Mouse (Mus musculus) embryonic facial prominence, embryonic 12.5 days (tissue): ENCODE data around the gene Fzd2. TPM values are rescaled to one million over a fixed set of nuclear protein-coding genes. Genes with fewer than 3 reads are reported as not detected.
A peak's percentile ranks its signal among the peaks of the same experiment; 100 is the strongest.

Experiments
- ATAC-seq: fragments of 200-750 bp; cut with Nextera tagmentation; 2 replicates; pipeline ENCODE4 v1.8.0; 2017; ENCODE audit not compliant: insufficient number of reproducible peaks, insufficient read depth, low FRiP score, low TSS enrichment
- H3K27ac ChIP-seq: fragments of 300-500 bp; sonication (generic); 2 replicates; pipeline ENCODE4 v1.5.1; 2016; ENCODE audit warnings: mild to moderate bottlenecking
- H3K27me3 ChIP-seq: fragments of 300-500 bp; sonication (generic); 2 replicates; pipeline ENCODE4 v1.6.1; 2016; ENCODE audit warnings: mild to moderate bottlenecking, moderate library complexity
- H3K36me3 ChIP-seq: fragments of 300-500 bp; sonication (generic); 2 replicates; pipeline ENCODE4 v1.6.1; 2016; ENCODE audit warnings: mild to moderate bottlenecking
- H3K4me1 ChIP-seq: fragments of 300-500 bp; sonication (generic); 2 replicates; pipeline ENCODE4 v1.6.1; 2016
- H3K4me2 ChIP-seq: fragments of 300-500 bp; sonication (generic); replicated peaks from 2 replicates; pipeline ENCODE4 v1.6.1; 2016; ENCODE audit warnings: mild to moderate bottlenecking, moderate library complexity
- H3K4me3 ChIP-seq: fragments of 300-500 bp; sonication (generic); 2 replicates; pipeline ENCODE4 v1.5.1; 2016; ENCODE audit warnings: mild to moderate bottlenecking
- H3K9ac ChIP-seq: fragments of 300-500 bp; sonication (generic); 2 replicates; pipeline ENCODE4 v1.6.1; 2016; ENCODE audit warnings: mild to moderate bottlenecking, moderate library complexity
- H3K9me3 ChIP-seq: fragments of 300-500 bp; sonication (generic); 2 replicates; pipeline ENCODE4 v1.6.1; 2016; ENCODE audit warnings: mild to moderate bottlenecking, moderate library complexity
- WGBS: fragments of 180-500 bp; shearing (Covaris S2); methylation state at CpG from one replicate; pipeline ENCODE4 v1.1.7; 2016; 5-methylcytosine and 5-hydroxymethylcytosine counted together
- polyA plus RNA-seq: library from polyadenylated mRNA; unstranded; fragments of >200 nt; fragmentation: Nextera tagmentation; extraction: Ambion mirVana; gene quantifications from 2 replicates; pipeline ENCODE4 v1.2.1, GENCODE M21; 2016

Fzd2 gene
- polyA plus RNA-seq, 1 experiment from 2014 or later, result 93.6 TPM

DNA sequence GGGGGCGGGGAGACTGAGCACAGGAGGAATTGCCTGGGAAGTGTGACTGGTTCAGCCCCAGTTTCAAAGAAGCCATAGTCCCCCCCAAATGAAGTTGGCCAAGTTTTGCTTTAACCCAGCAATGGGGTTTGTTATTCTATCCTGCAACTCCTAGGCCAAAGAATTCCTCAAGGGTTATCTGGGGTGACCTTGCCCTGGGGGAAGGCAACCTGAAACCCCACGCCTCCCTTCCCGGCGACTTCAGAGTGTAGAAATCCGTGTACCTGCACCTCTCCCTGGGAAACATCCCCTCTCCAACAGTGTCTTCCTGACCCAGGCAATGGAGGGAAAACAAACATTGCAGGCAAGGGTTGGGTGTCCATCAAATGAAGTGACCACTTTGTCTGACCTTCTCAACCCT is 21.5 kb upstream of the Fzd2 start:
- no peak for ATAC-seq
- Histone ChIP-seq H3K27ac (peak overlapping the region; percentile 76), H3K4me3 (no peak overlapping the region), H3K36me3 (no peaks in the 10 kb centered on the region), H3K9me3 (no peaks in the 10 kb centered on the region), H3K4me2 (peak overlapping the region; percentile 23; the same call in 1 of the 2 replicates), H3K4me1 (peaks cover 46% of the 10 kb centered on the region), H3K9ac (no peak overlapping the region), H3K27me3 (no peaks in the 10 kb centered on the region)
- WGBS, result 14% methylated on average over 5 of the region's 5 CpGs

DNA sequence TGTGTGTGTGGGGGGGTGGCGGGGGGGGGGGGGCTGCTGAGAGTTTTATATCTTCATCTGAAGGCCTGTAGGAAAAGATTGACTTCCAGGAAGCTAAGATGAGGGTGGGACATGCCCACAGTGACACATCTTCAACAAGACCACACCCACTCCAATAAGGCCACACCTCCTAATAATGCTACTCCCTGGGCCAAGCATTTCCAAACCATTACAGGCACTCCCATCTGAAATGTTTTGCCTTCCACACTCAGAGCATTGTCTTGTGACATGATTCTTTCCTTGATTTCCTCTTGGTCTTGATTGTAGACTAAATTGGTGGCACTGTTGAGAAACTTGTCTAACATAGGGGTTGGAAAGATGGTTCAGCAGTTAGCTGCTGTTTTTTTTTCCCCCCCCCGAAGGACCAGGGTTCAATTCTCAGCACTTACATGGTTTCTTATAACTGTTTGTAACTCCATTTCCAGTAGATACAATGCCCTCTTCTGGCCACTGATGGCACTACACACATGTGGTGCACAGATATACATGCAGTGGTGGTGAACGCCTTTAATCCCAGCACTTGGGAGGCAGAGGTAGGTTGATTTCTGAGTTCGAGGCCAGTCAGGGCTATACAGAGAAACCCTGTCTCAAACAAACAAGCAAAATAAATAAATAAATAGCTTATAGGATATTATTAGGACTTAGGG is 17.6 kb upstream of the Fzd2 start:
- no peak overlapping the region for H3K4me2 ChIP-seq
- H3K4me1 ChIP-seq, result peaks cover 20% of the 10 kb centered on the region
- no peak overlapping the region for H3K9ac ChIP-seq
- H3K27ac ChIP-seq, result no peak overlapping the region
- H3K4me3 ChIP-seq, result no peak overlapping the region
- no peak for ATAC-seq
- no peaks in the 10 kb centered on the region for H3K27me3 ChIP-seq
- H3K9me3 ChIP-seq, result no peaks in the 10 kb centered on the region
- no peaks in the 10 kb centered on the region for H3K36me3 ChIP-seq
- 90% methylated on average over 4 of the region's 4 CpGs for WGBS

DNA sequence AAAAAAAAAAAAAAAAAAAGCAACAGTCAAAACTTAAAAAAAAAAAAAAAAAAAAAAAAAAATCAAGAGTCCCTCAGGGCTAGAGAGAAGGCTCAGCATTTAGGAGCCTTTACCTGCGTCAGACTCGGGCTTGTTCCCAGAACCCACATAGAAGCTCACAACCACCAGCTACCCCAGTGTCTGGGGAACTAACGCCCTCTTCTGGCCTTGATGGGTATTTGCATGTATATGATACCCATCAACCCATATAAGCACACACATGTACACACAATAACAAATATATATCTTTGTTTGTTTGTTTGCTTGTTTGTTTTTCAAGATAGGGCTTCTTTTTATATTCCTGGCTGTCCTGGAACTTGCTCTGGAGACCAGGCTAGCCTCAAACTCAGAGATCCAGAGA is 16.6 kb upstream of the Fzd2 start:
- H3K27ac ChIP-seq, result no peak overlapping the region
- WGBS, result 73% methylated on average over 3 of the region's 3 CpGs
- H3K27me3 ChIP-seq, result no peaks in the 10 kb centered on the region
- H3K4me2 ChIP-seq, result no peak overlapping the region
- H3K36me3 ChIP-seq, result no peaks in the 10 kb centered on the region
- no peak overlapping the region for H3K4me3 ChIP-seq
- no peak overlapping the region for H3K9ac ChIP-seq
- H3K4me1 ChIP-seq, result peaks cover 11% of the 10 kb centered on the region
- no peak for ATAC-seq
- no peaks in the 10 kb centered on the region for H3K9me3 ChIP-seq

DNA sequence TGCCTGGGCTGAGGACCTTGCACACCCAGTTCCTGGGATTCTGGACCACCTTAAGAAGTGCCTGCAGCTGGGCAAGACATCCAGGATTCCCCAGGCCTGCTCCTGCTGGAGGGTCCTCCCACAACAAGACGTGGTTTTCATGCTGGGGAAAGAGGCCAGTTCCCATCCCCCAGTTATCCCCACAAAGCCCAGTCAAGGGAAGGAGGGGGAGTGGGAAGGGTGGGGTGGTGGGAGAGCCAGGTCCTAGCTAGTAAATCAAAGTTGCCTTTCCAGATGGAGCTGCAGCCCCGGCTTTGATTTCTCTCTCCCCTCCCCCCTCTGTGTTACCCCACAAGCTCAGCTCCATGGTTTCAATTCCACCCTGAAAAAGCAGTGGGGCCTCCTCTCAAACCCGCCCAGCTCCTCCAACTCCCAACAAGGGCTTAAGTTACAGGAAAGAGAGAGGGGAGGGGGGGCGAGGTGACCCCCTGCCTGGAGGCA is 8.8 kb upstream of the Fzd2 start:
- H3K9ac ChIP-seq, result peak overlapping the region; percentile 21; the same call in 1 of the 2 replicates
- peak; percentile 88 for ATAC-seq
- WGBS, result 0% methylated on average over 4 of the region's 4 CpGs
- no peaks in the 10 kb centered on the region for H3K27me3 ChIP-seq
- H3K27ac ChIP-seq, result peak overlapping the region; percentile 94
- peaks cover 25% of the 10 kb centered on the region for H3K4me1 ChIP-seq
- H3K36me3 ChIP-seq, result no peaks in the 10 kb centered on the region
- H3K4me2 ChIP-seq, result peak overlapping the region; percentile 32
- H3K9me3 ChIP-seq, result no peaks in the 10 kb centered on the region
- no peak overlapping the region; the same call in 1 of the 2 replicates for H3K4me3 ChIP-seq

DNA sequence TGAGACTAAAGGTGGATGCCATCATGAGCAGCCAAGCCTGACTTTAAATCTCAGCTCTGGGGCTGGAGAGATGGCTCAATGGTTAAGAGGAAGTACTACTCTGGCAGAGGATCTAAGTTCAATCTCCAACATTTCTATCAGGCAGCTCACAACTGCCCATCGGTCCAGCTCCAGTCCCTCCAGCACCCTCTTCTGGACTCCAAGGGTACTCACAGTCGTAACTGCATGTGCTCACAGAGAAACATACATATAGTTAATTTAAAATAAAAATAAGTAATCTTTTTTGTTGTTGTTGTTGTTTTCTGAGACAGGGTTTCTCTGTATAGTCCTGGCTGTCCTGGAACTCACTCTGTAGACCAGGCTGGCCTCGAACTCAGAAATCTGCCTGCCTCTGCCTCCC is 4.3 kb upstream of the Fzd2 start:
- no peak overlapping the region for H3K9ac ChIP-seq
- 0 out of 2 replicates have a peak, but pooled peaks cover 3% of the 10 kb centered on the region for H3K27me3 ChIP-seq
- ATAC-seq, result no peak
- no peaks in the 10 kb centered on the region for H3K36me3 ChIP-seq
- no peaks in the 10 kb centered on the region for H3K9me3 ChIP-seq
- peaks cover 24% of the 10 kb centered on the region for H3K4me1 ChIP-seq
- H3K4me3 ChIP-seq, result no peak overlapping the region
- WGBS, result 89% methylated on average over 3 of the region's 3 CpGs
- no peak overlapping the region; the same call in 1 of the 2 replicates for H3K27ac ChIP-seq
- H3K4me2 ChIP-seq, result no peak overlapping the region

DNA sequence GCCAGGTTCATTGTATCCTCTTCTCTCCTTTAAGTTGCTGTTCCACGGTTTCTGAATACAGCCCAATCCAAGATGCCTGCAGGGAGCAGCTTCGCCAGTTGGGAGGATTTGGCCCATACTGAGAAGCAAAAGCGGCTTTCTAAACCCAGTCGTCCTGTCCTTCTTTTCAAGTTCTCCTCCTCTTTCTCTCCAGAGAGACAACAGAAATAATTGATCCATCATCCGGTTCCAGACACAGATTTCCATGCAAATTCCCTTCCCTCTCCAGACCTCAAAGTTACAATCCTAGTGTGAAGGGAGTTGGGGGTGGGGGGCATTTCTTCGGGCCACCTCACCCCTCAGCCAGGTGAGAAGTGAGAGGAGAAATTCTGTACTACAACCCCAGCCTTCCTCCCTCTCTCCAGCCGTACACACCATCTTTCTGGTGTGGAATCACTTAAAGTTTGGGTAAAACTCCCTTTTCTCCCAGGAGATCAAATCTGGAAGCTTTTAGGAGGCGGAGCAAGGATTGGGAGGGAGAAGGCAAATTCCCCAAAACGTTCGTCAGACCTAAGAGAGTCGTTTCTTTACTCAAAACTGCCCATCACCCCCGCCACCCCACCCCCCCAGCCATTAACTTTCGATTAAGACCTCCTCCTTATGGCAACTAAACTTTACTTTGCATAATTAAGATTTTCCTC is 1.2 kb upstream of the Fzd2 start:
- H3K27me3 ChIP-seq, result 0 out of 2 replicates have a peak, but pooled peaks cover 3% of the 10 kb centered on the region
- H3K4me2 ChIP-seq, result peak overlapping the region; percentile 79
- no peaks in the 10 kb centered on the region for H3K9me3 ChIP-seq
- 0 out of 2 replicates have a peak, but pooled peaks cover 8% of the 10 kb centered on the region for H3K4me1 ChIP-seq
- peak overlapping the region; percentile 100 for H3K27ac ChIP-seq
- H3K36me3 ChIP-seq, result peaks cover 7% of the 10 kb centered on the region; the same call in 1 of the 2 replicates
- WGBS, result 2% methylated on average over 13 of the region's 13 CpGs
- peak overlapping the region; percentile 66 for H3K9ac ChIP-seq
- no peak for ATAC-seq
- H3K4me3 ChIP-seq, result peak overlapping the region; percentile 96

DNA sequence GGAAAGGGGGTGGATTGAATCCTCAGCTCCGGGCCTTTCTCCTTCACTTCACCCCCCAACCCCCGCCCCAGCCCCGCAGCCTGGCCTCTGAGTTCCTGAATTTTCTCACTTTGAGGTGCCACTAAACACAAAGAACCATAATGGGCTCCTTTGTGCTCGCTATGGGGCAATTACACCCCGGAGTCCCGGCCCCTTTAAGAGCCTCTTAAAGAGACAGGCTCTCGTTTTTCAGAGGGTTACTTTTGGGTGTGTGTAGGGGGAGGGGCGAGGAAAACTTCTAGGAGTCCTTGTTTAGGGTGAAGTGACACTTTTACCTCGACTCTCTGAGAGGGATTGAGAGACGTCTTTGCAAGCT is 723 bp upstream of the Fzd2 start:
- no peaks in the 10 kb centered on the region for H3K9me3 ChIP-seq
- peak overlapping the region; percentile 66 for H3K9ac ChIP-seq
- H3K4me3 ChIP-seq, result peak overlapping the region; percentile 96
- H3K4me1 ChIP-seq, result peaks cover 11% of the 10 kb centered on the region
- H3K27me3 ChIP-seq, result 0 out of 2 replicates have a peak, but pooled peaks cover 3% of the 10 kb centered on the region
- 2% methylated on average over 10 of the region's 10 CpGs for WGBS
- peak; percentile 49; the same call in 1 of the 2 replicates for ATAC-seq
- peaks cover 7% of the 10 kb centered on the region; the same call in 1 of the 2 replicates for H3K36me3 ChIP-seq
- H3K27ac ChIP-seq, result peak overlapping the region; percentile 100
- peak overlapping the region; percentile 79 for H3K4me2 ChIP-seq

DNA sequence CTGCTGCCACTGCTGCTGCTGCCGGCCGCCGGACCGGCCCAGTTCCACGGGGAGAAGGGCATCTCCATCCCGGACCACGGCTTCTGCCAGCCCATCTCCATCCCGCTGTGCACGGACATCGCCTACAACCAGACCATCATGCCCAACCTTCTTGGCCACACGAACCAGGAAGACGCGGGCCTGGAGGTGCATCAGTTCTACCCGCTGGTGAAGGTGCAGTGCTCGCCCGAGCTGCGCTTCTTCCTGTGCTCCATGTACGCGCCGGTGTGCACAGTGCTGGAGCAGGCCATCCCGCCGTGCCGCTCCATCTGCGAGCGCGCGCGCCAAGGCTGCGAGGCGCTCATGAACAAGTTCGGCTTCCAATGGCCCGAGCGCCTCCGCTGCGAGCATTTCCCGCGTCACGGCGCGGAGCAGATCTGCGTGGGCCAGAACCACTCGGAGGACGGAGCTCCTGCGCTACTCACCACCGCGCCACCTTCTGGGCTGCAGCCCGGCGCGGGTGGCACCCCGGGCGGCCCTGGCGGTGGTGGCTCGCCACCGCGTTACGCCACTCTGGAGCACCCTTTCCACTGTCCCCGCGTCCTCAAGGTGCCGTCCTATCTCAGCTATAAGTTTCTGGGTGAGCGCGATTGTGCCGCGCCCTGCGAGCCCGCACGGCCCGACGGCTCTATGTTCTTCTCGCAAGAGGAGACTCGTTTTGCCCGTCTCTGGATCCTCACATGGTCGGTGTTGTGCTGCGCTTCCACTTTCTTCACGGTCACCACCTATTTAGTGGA is 769 bp downstream of the Fzd2 start:
- H3K4me3 ChIP-seq, result peak overlapping the region; percentile 96
- peaks cover 26% of the 10 kb centered on the region for H3K4me1 ChIP-seq
- peak overlapping the region; percentile 100 for H3K27ac ChIP-seq
- 0 out of 2 replicates have a peak, but pooled peaks cover 3% of the 10 kb centered on the region for H3K27me3 ChIP-seq
- peak overlapping the region; percentile 79 for H3K4me2 ChIP-seq
- under 1% methylated on average over 72 of the region's 74 CpGs for WGBS
- H3K9ac ChIP-seq, result peak overlapping the region; percentile 100
- H3K36me3 ChIP-seq, result peaks cover 7% of the 10 kb centered on the region; the same call in 1 of the 2 replicates
- peak; percentile 16 for ATAC-seq
- no peaks in the 10 kb centered on the region for H3K9me3 ChIP-seq

DNA sequence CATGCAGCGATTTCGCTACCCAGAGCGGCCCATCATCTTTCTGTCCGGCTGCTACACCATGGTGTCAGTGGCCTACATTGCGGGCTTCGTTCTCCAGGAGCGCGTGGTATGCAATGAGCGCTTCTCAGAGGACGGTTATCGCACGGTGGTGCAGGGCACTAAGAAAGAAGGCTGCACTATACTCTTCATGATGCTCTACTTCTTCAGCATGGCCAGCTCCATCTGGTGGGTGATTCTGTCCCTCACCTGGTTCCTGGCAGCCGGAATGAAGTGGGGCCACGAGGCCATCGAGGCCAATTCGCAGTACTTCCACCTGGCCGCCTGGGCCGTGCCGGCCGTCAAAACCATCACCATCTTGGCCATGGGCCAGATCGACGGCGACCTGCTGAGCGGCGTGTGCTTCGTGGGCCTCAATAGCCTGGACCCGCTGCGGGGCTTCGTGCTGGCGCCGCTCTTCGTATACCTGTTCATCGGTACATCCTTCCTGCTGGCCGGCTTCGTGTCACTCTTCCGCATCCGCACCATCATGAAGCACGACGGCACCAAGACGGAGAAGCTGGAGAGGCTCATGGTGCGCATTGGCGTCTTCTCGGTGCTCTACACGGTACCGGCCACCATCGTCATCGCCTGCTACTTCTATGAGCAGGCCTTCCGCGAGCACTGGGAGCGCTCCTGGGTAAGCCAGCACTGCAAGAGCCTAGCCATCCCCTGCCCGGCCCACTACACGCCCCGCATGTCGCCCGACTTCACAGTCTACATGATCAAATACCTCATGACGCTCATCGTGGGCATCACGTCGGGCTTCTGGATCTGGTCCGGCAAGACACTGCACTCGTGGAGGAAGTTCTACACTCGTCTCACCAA is 1.6 kb downstream of the Fzd2 start:
- under 1% methylated on average over 62 of the region's 62 CpGs for WGBS
- Histone ChIP-seq H3K4me2 (peak overlapping the region; percentile 79), H3K27ac (peak overlapping the region; percentile 100), H3K4me3 (peak overlapping the region; percentile 96), H3K9me3 (no peaks in the 10 kb centered on the region), H3K27me3 (0 out of 2 replicates have a peak, but pooled peaks cover 3% of the 10 kb centered on the region), H3K36me3 (peaks cover 7% of the 10 kb centered on the region; the same call in 1 of the 2 replicates), H3K4me1 (peaks cover 34% of the 10 kb centered on the region), H3K9ac (peak overlapping the region; percentile 100)
- ATAC-seq, result no peak

DNA sequence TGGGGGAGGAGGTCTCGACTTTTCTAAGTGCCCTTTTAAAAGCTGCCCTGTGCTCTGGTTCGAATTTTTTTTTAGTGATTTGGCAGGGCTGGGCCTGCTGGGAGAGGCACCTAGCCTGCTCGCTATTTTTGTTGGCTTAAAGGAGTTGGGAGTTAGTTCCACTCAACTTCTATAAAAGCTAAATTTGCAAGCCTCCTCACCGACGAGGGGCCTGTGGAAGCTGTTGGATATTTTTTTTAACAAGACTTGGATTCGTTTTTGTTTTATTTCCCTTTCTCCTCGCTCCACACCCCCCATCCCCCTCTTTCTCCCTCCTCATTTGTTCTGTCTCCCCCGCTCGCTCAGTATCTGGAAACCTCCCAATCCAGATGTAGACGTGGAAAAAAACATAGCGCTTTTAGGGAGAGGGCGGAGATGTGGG is 2.6 kb downstream of the Fzd2 start:
- Histone ChIP-seq H3K36me3 (peaks cover 7% of the 10 kb centered on the region; the same call in 1 of the 2 replicates), H3K27ac (peak overlapping the region; percentile 100), H3K4me1 (peaks cover 42% of the 10 kb centered on the region), H3K27me3 (0 out of 2 replicates have a peak, but pooled peaks cover 3% of the 10 kb centered on the region), H3K9ac (peak overlapping the region; percentile 100), H3K4me3 (peak overlapping the region; percentile 96), H3K4me2 (peak overlapping the region; percentile 79), H3K9me3 (no peaks in the 10 kb centered on the region)
- 1% methylated on average over 12 of the region's 12 CpGs for WGBS
- no peak for ATAC-seq
